Mouse (Mus musculus): ENCODE results near the gene Hipk4. TPM values are rescaled to one million over a fixed set of nuclear protein-coding genes. Genes with fewer than 3 reads are reported as not detected.

The Hipk4 gene
- polyA plus RNA-seq, 1 experiment from 2014 or later = 0.79 TPM

DNA sequence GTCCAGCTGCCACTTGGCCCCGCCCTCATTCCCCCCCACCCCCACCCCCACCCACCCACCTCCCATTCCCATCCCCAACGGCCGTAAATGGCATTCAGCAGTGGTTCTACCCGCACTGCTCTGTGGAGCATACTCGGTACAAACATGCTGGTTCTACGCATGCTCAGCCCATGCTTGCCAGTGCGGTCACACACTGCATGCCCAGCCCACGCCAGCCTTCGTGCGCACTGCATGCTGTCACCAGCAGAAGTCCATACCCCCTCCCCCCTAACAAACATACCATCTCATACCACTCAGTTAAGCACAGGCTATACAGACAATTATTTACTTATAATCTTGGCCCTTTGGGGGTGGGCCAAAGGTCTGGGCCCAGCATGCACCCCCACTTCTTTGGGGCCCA lies 8.6 kb downstream of the Hipk4 start:
- Histone ChIP-seq H3K9me3 (replicated peaks) (no peaks in the 10 kb centered on the region), H3K4me1 (no peaks in the 10 kb centered on the region), H3K27ac (no peak overlapping the region), H3K27me3 (ENCODE audit: low read depth, poor library complexity, severe bottlenecking) (no peaks in the 10 kb centered on the region), H3K36me3 (peaks cover 65% of the 10 kb centered on the region), H3K4me3 (no peak overlapping the region)
- WGBS = 93% methylated on average over 10 of the region's 10 CpGs
- DNase-seq (ENCODE audit: low spot score) = no peak

GRCm38 (mm10) chr7:27532480-27533050 lies 9.5 kb downstream of the Hipk4 start:
- no peak for DNase-seq (ENCODE audit: low spot score)

DNA sequence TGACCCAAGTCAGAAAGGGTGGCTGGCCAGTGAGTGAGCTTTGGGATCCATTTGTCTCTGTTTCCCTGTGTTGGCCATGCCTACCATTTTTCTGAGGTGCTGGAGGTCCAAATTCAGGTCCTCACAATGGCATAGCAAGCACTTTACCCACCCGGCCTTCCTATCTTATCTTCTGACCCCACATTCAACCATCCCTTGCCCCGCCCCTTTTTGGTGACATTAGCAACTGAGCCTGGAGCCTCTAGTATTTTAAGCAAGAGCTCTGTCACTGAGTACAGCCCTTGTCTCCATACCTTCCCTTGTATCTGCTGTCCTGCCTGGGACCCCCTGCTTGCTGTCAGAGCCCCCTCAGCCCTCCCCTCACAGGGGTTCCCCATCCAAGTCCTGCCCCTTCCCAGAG lies 12.3 kb downstream of the Hipk4 start:
- no peak overlapping the region for H3K27ac ChIP-seq
- H3K36me3 ChIP-seq = peaks cover 65% of the 10 kb centered on the region
- H3K4me3 ChIP-seq = no peak overlapping the region
- DNase-seq (ENCODE audit: low spot score) = no peak
- H3K27me3 ChIP-seq (ENCODE audit: low read depth, poor library complexity, severe bottlenecking) = no peaks in the 10 kb centered on the region
- no peaks in the 10 kb centered on the region for H3K9me3 ChIP-seq (replicated peaks)
- 79% methylated on average over 2 of the region's 2 CpGs for WGBS
- H3K4me1 ChIP-seq = peaks cover 8% of the 10 kb centered on the region; the same call in 1 of the 2 replicates

More at GRCm38 (mm10) chr7:27532480-27533050, 9.5 kb downstream of the Hipk4 start:
- no peak overlapping the region for H3K4me3 ChIP-seq
- H3K36me3 ChIP-seq = peaks cover 70% of the 10 kb centered on the region
- no peaks in the 10 kb centered on the region for H3K9me3 ChIP-seq (replicated peaks)
- H3K4me1 ChIP-seq = no peaks in the 10 kb centered on the region
- no peak overlapping the region for H3K27ac ChIP-seq
- 93% methylated on average over 9 of the region's 9 CpGs for WGBS
- H3K27me3 ChIP-seq (ENCODE audit: low read depth, poor library complexity, severe bottlenecking) = no peaks in the 10 kb centered on the region

DNA sequence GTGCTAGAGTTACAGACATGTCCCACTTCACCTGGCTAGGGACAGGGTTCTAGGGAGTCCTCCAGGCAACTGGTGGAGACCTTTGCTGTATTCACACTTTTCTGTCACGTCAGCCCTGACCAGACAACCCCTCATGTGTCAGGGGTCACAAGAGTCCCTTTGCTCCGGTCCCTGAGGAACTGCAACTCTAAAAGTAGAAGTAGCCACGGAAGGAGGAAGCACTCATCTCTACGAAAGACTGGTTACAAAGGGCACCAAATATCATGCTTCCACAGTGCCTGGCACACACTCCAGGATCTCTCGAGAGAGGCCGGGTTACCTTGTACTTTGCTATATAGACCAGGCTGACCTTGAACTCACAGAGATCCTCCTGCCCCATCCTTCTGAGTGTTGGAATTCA lies 13.6 kb downstream of the Hipk4 start:
- Histone ChIP-seq H3K4me1 (peaks cover 12% of the 10 kb centered on the region; the same call in 1 of the 2 replicates), H3K27ac (no peak overlapping the region), H3K9me3 (replicated peaks) (no peaks in the 10 kb centered on the region), H3K4me3 (no peak overlapping the region), H3K27me3 (ENCODE audit: low read depth, poor library complexity, severe bottlenecking) (no peaks in the 10 kb centered on the region), H3K36me3 (peaks cover 55% of the 10 kb centered on the region)
- DNase-seq (ENCODE audit: low spot score) = no peak
- WGBS = 90% methylated on average over 6 of the region's 6 CpGs

DNA sequence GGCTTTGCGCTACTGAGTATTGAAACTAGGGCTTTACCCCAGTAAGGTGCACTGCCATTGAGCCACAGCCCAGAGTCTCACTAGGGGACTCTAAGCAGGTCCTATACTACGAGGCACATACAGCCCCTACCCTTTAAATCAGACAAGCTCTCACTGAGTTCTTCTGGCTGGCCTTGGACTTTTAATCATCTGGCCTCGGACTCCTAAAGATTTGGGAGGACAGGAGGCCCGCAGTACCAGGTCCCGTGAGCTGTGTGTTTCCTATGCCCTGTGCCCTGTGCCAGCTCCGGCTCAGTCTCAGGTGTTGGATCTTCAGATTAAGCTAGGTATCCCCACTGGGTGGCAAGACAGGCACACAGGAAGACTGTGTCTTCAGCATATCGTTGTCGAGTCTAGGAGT lies 14.9 kb downstream of the Hipk4 start:
- Histone ChIP-seq H3K9me3 (replicated peaks) (no peaks in the 10 kb centered on the region), H3K4me1 (peaks cover 26% of the 10 kb centered on the region), H3K36me3 (peaks cover 41% of the 10 kb centered on the region), H3K4me3 (no peak overlapping the region), H3K27me3 (ENCODE audit: low read depth, poor library complexity, severe bottlenecking) (no peaks in the 10 kb centered on the region), H3K27ac (no peak overlapping the region)
- DNase-seq (ENCODE audit: low spot score) = no peak
- 80% methylated on average over 8 of the region's 8 CpGs for WGBS

- no peaks in the 10 kb centered on the region for H3K27me3 ChIP-seq (ENCODE audit: low read depth, poor library complexity, severe bottlenecking)
- 89% methylated on average over 2 of the region's 2 CpGs for WGBS
- DNase-seq (ENCODE audit: low spot score) = no peak
- no peak overlapping the region for H3K4me3 ChIP-seq
- no peak overlapping the region for H3K27ac ChIP-seq
- peaks cover 33% of the 10 kb centered on the region for H3K36me3 ChIP-seq
- H3K9me3 ChIP-seq (replicated peaks) = no peaks in the 10 kb centered on the region
- H3K4me1 ChIP-seq = peaks cover 27% of the 10 kb centered on the region
Measured at GRCm38 (mm10) chr7:27538797-27539196, 15.7 kb downstream of the Hipk4 start.

GRCm38 (mm10) chr7:27540521-27540920 lies 17.5 kb downstream of the Hipk4 start:
- DNase-seq (ENCODE audit: low spot score) = no peak
- Histone ChIP-seq H3K4me1 (peaks cover 27% of the 10 kb centered on the region), H3K4me3 (no peak overlapping the region), H3K27me3 (ENCODE audit: low read depth, poor library complexity, severe bottlenecking) (no peaks in the 10 kb centered on the region), H3K27ac (no peak overlapping the region), H3K9me3 (replicated peaks) (no peaks in the 10 kb centered on the region), H3K36me3 (peaks cover 21% of the 10 kb centered on the region)
- 84% methylated on average over 2 of the region's 2 CpGs for WGBS

GRCm38 (mm10) chr7:27540935-27541334 lies 17.9 kb downstream of the Hipk4 start:
- Histone ChIP-seq H3K27me3 (ENCODE audit: low read depth, poor library complexity, severe bottlenecking) (no peaks in the 10 kb centered on the region), H3K9me3 (replicated peaks) (no peaks in the 10 kb centered on the region), H3K36me3 (peaks cover 17% of the 10 kb centered on the region), H3K4me3 (no peak overlapping the region), H3K4me1 (peaks cover 27% of the 10 kb centered on the region), H3K27ac (no peak overlapping the region)
- WGBS = 91% methylated on average over 6 of the region's 6 CpGs
- no peak for DNase-seq (ENCODE audit: low spot score)

- Histone ChIP-seq H3K9me3 (replicated peaks) (no peaks in the 10 kb centered on the region), H3K4me3 (0 out of 2 replicates have a peak overlapping the region, but pooled peaks have one; percentile 53), H3K4me1 (peaks cover 27% of the 10 kb centered on the region), H3K36me3 (peaks cover 12% of the 10 kb centered on the region), H3K27me3 (ENCODE audit: low read depth, poor library complexity, severe bottlenecking) (no peaks in the 10 kb centered on the region), H3K27ac (no peak overlapping the region)
- 82% methylated on average over 16 of the region's 16 CpGs for WGBS
- DNase-seq (ENCODE audit: low spot score) = no peak
Measured at GRCm38 (mm10) chr7:27541431-27541830, 18.4 kb downstream of the Hipk4 start.

DNA sequence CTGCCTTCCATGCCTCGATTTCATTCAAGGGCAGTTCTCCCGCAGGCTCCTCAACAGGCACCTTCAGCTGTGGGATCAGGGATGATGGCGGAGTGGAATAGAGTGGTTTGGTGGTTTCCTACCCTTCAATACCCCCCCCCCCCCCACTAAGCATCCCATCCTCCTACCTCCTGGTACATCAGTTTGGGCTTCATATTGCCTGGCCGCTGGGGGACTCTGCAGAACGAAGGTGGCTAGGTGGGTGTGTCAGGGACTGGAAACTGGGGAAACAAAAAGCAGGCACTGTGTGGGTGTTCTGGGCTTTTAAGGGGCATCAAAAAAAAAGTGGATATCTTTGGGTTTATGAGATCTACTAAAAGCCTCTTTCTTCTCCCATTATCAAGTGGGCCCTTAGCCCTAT lies 18.9 kb downstream of the Hipk4 start:
- no peak for DNase-seq (ENCODE audit: low spot score)
- 62% methylated on average over 5 of the region's 5 CpGs for WGBS
- peaks cover 8% of the 10 kb centered on the region; the same call in 1 of the 2 replicates for H3K36me3 ChIP-seq
- peak overlapping the region; percentile 53 for H3K4me3 ChIP-seq
- H3K27me3 ChIP-seq (ENCODE audit: low read depth, poor library complexity, severe bottlenecking) = no peaks in the 10 kb centered on the region
- H3K4me1 ChIP-seq = peaks cover 27% of the 10 kb centered on the region
- no peak overlapping the region for H3K27ac ChIP-seq
- H3K9me3 ChIP-seq (replicated peaks) = no peaks in the 10 kb centered on the region

DNA sequence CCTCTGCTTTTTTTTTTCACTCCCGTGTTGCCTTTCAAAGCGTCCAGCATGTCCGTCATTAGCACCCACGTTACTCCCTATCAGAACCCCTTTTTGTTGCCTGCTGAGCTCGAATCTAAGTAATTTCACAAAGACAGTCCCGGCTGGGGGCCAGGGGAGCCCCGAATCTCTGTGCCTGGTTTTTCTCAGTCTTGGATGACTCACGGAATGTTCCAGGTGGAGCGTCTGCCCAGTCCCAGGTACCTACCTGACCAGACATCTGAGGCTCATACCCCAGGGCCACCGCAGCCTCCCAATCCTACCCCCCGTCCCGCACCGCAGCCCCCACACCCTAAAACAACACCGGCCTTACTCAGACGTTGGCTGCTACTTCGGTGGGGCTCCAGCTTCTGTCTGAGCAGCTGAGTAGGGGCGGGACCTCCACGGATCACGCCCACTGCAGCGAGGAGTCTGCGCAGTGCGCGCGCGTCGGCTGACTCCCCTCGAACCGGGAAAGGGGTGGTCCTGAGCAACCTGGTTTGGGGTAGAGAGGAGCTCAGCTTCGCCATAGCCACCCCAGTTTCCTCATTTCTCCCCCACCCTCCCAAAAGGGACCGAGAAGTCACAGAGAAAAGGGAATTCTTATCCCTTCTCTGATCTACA lies 19.4 kb downstream of the Hipk4 start:
- 3% methylated on average over 30 of the region's 30 CpGs for WGBS

GRCm38 (mm10) chr7:27543065-27543464 lies 20.0 kb downstream of the Hipk4 start:
- peak overlapping the region; percentile 53 for H3K4me3 ChIP-seq
- peaks cover 5% of the 10 kb centered on the region; the same call in 1 of the 2 replicates for H3K36me3 ChIP-seq
- WGBS = 59% methylated on average over 6 of the region's 6 CpGs
- peaks cover 27% of the 10 kb centered on the region for H3K4me1 ChIP-seq
- no peak for DNase-seq (ENCODE audit: low spot score)
- H3K27ac ChIP-seq = peak overlapping the region; percentile 70
- H3K27me3 ChIP-seq (ENCODE audit: low read depth, poor library complexity, severe bottlenecking) = no peaks in the 10 kb centered on the region
- no peaks in the 10 kb centered on the region for H3K9me3 ChIP-seq (replicated peaks)

More for the DNA sequence above, 19.4 kb downstream of the Hipk4 start:
- Histone ChIP-seq H3K27ac (peak overlapping the region; percentile 70), H3K4me1 (peaks cover 27% of the 10 kb centered on the region), H3K27me3 (ENCODE audit: low read depth, poor library complexity, severe bottlenecking) (no peaks in the 10 kb centered on the region), H3K9me3 (replicated peaks) (no peaks in the 10 kb centered on the region), H3K4me3 (peak overlapping the region; percentile 53), H3K36me3 (peaks cover 5% of the 10 kb centered on the region; the same call in 1 of the 2 replicates)
- DNase-seq (ENCODE audit: low spot score) = peak; percentile 91

DNA sequence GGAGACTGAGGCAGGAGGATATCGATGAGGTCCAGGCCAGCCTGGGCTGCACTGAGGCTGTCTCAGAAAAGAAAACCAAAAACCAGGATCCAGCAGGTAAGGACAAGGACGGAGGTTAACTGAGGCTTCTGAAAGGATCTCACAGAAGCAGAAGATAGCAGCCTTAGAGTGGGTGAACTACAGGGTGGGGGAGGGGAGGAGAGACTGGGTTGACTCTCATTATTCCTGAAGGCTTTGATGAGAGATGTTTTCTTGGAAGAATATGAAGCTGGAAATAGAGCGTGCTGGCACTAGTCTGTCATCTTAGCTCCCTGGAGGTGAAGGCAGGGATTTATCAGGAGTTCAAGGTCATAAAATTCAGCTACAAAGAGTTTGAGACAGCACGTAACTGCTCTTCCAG lies 20.8 kb downstream of the Hipk4 start:
- H3K27me3 ChIP-seq (ENCODE audit: low read depth, poor library complexity, severe bottlenecking) = no peaks in the 10 kb centered on the region
- no peaks in the 10 kb centered on the region for H3K9me3 ChIP-seq (replicated peaks)
- H3K4me3 ChIP-seq = no peak overlapping the region
- WGBS = 87% methylated on average over 4 of the region's 4 CpGs
- H3K36me3 ChIP-seq = peaks cover 5% of the 10 kb centered on the region; the same call in 1 of the 2 replicates
- H3K27ac ChIP-seq = no peak overlapping the region
- DNase-seq (ENCODE audit: low spot score) = no peak
- peaks cover 27% of the 10 kb centered on the region for H3K4me1 ChIP-seq
